Mouse (Mus musculus): Measurements from ENCODE around the gene Mtfmt. TPM values are rescaled to one million over a fixed set of nuclear protein-coding genes. Genes with fewer than 3 reads are reported as not detected.

Mtfmt gene
- 40.2 TPM for polyA plus RNA-seq (2017; shearing (Covaris generic))

GRCm38 (mm10) chr9:65435671-65436301 lies at the start of gene Mtfmt:
Gene Mtfmt, plus strand, starts transcription at chr9:65435782.

GRCm38 (mm10) chr9:65391613-65391964 lies 44.0 kb upstream of the Mtfmt start, which contains the start of gene Kbtbd13:
Gene Kbtbd13, minus strand, starts transcription at chr9:65391652.

GRCm38 (mm10) chr9:65398279-65398678 lies 37.3 kb upstream of the Mtfmt start, which contains the start of gene Rasl12:
Gene Rasl12, plus strand, starts transcription at chr9:65398506.

GRCm38 (mm10) chr9:65422760-65423501 lies 12.7 kb upstream of the Mtfmt start, which contains the start of gene Slc51b:
Gene Slc51b, minus strand, starts transcription at chr9:65422955.

GRCm38 (mm10) chr9:65460732-65461442 lies 25.3 kb downstream of the Mtfmt start, which contains the start of gene Spg21:
Gene Spg21, plus strand, starts transcription at chr9:65460947.

Other genes with a start within 250 kb of the Mtfmt start
- 7.0 TPM for gene Parp16, start 240.4 kb upstream of the Mtfmt start, polyA plus RNA-seq (2017; shearing (Covaris generic))
- gene Cilp, start 170.6 kb upstream of the Mtfmt start, polyA plus RNA-seq (2017; shearing (Covaris generic)) = not detected
- gene Clpx, start 141.5 kb upstream of the Mtfmt start, polyA plus RNA-seq (2017; shearing (Covaris generic)) = 43.2 TPM
- gene Pdcd7, start 89.7 kb upstream of the Mtfmt start, polyA plus RNA-seq (2017; shearing (Covaris generic)) = 3.6 TPM
- gene Ubap1l, start 74.7 kb upstream of the Mtfmt start, polyA plus RNA-seq (2017; shearing (Covaris generic)) = not detected
- not detected for gene Kbtbd13, start 44.1 kb upstream of the Mtfmt start, polyA plus RNA-seq (2017; shearing (Covaris generic))
- gene Rasl12, start 37.3 kb upstream of the Mtfmt start, polyA plus RNA-seq (2017; shearing (Covaris generic)) = not detected
- not detected for gene Slc51b, start 12.8 kb upstream of the Mtfmt start, polyA plus RNA-seq (2017; shearing (Covaris generic))
- 58.4 TPM for gene Spg21, start 25.2 kb downstream of the Mtfmt start, polyA plus RNA-seq (2017; shearing (Covaris generic))
- not detected for gene Ankdd1a, start 84.4 kb downstream of the Mtfmt start, polyA plus RNA-seq (2017; shearing (Covaris generic))
- 77.6 TPM for gene Plekho2, start 144.3 kb downstream of the Mtfmt start, polyA plus RNA-seq (2017; shearing (Covaris generic))
- gene Pif1, start 151.4 kb downstream of the Mtfmt start, polyA plus RNA-seq (2017; shearing (Covaris generic)) = 0.16 TPM
- 0.78 TPM for gene Rbpms2, start 193.9 kb downstream of the Mtfmt start, polyA plus RNA-seq (2017; shearing (Covaris generic))
- gene Oaz2, start 232.2 kb downstream of the Mtfmt start, polyA plus RNA-seq (2017; shearing (Covaris generic)) = 135 TPM

Data from CD4-positive, CD25-positive, alpha-beta regulatory T cell, adult 9 weeks (primary cell).